Mouse (Mus musculus): Measurements from ENCODE around the gene Mlec.
"Not testable (repeated sequence)": the region's sequence is repeated elsewhere in the genome, so short reads cannot be mapped to it uniquely, and the experiment has no call there.

Mlec gene

GRCm38 (mm10) chr5:115124690-115125089 is 33.3 kb downstream of the Mlec start:
- no peak for DNase-seq

DNA sequence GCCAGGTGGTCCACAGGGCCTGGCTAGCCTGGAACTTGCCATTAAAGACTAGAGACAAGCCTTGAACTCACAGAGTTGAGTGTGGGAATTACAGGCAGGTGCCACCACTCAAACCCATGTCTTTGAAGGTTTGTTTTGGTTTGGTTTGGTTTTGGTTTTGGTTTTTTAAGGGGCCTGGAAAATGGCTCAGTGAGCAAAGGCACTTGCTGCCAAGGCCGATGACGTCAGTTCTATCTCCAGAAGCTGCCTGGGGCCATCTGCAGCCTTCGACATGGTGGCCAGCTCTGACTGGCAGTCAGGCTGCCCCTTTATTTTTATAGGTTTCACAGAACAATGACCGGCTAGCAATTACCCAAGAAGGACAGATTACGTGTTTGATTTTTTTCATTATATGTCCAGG is 37.0 kb downstream of the Mlec start:
- no peak for DNase-seq

GRCm38 (mm10) chr5:115118961-115119570 is 38.9 kb downstream of the Mlec start, which contains the start of gene Acads:
Gene Acads, minus strand, starts transcription at chr5:115119346.
- peak; percentile 93 for DNase-seq

GRCm38 (mm10) chr5:115117467-115117866 is 40.5 kb downstream of the Mlec start:
- no peak for DNase-seq

DNA sequence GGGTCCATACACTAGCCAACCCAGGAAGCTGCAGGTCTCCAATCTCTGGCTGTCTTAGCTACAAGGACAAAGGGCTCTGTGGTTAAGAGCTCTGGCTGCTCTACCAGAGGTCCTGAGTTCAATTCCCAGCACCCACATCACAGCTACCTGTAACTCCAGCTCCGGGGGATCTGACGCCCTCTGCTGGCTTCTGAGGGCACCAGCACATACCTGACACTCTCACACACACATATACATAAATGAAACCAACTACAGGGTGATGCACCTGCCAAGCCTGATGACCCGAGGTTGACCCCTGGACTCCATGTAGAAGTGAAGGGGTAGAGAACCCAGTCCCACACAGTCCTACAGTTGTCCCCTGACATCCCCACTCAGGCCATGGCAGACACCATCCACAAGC is 41.6 kb downstream of the Mlec start:
- no peak for DNase-seq

DNA sequence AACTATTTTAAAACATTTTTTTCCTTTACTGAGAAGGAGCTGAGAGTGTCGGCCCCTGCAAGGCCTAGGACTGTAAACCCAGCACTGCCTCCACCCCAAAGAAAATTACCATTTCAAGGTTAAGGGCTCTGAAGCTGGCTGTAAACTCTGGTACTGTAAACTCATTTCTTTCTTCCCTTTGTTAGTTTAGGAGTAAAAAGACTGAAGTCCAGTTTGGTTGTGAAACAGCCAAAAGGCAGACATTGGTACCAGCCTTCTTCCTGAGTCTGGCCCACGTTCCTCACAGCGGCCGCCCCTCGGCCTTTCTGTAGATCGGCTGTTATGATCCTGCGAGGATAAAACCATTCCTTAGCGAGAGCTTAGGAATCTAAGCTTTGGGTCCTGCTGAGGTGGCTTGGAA is 43.5 kb downstream of the Mlec start:
- DNase-seq: no peak

GRCm38 (mm10) chr5:115113244-115113643 is 44.7 kb downstream of the Mlec start:
- no peak for DNase-seq

- DNase-seq: no peak
Measured at GRCm38 (mm10) chr5:115111156-115111555, 46.8 kb downstream of the Mlec start.

DNA sequence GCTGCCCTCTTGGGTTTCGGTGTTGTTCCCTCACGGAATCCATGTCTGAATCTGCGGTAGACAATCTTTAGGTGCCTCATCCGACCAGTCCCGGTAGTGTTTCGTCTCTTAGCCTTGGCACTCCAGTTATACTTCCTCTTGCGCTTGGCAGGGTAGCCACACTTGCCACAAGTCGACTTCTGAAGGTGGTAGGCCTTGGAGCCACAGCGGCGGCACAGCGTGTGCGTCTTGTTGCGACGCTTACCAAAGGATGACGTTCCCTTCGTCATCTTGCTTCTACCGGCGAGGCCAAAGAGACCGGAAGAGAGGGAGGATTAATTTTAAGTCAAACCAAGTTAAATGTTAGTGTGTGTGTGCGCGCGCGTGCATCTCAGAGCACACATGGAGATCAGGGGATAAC is 54.7 kb downstream of the Mlec start:
- not testable (repeated sequence) for DNase-seq

DNA sequence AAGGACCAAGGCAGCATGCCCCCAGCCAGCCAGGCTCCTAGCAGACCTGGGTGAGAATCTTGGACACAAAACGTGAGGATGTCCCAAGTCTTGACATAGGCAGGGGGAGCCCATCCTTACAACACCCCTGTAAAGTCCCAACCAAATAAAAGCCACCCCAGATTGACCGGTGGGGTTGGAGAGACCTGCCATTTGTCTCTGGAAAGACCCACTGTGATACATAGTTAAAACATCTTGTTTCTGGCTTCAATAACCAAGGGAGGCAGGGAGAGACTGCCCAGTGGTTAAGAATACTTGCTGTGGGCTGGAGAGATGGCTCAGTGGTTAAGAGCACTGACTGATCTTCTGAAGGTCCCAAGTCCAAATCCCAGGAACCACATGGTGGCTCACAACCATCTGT is 55.7 kb downstream of the Mlec start:
- DNase-seq: no peak

GRCm38 (mm10) chr5:115100473-115100872 is 57.5 kb downstream of the Mlec start:
- DNase-seq: no peak

- DNase-seq: no peak
Measured at GRCm38 (mm10) chr5:115099991-115100390, 58.0 kb downstream of the Mlec start.

GRCm38 (mm10) chr5:115099530-115099929 is 58.4 kb downstream of the Mlec start:
- DNase-seq: no peak

GRCm38 (mm10) chr5:115098195-115098594 is 59.8 kb downstream of the Mlec start, which contains the start of gene Gm10401:
Gene Gm10401, minus strand, starts transcription at chr5:115098295.
- DNase-seq: no peak

Data from kidney, adult 11 months (tissue).